In genomic region chr14:34504377-34504776, GRCm38 (mm10) we compare ENCODE assay signal across 28 mouse cellular contexts. TPM values are rescaled to one million over a fixed set of nuclear protein-coding genes. Genes with fewer than 3 reads are reported as not detected.
A peak's percentile ranks its signal among the peaks of the same experiment; 100 is the strongest.
DNase-seq lines count a peak whose midpoint lies in the region; TF ChIP-seq lines count a peak whose summit lies in the region.
"Had no signal": no experiment of that assay in that cellular context is flagged by ENCODE, and none has a peak within 500 bp of the region (broad histone marks: within the 10 kb centered on the region; RNA-seq: fewer than 3 reads in every experiment).

No protein-coding gene starts in this region.

- H3K27me3 ChIP-seq in myocyte (ENCODE audit: control insufficient read depth, insufficient read depth, insufficient read length): no peaks in the 10 kb centered on the region
- H3K27me3 ChIP-seq: limb, embryonic 12.5 days; midbrain, embryonic 12.5 days; Patski had no signal

- peak; percentile 88 for DNase-seq in heart, adult 11 months
- DNase-seq in heart, postnatal 14 days: no peak
- peak; percentile 42 to 70 for DNase-seq in urinary bladder, adult 18-20 months (ENCODE audit: low spot score in 2 of 2)
- DNase-seq in urinary bladder, postnatal 10 days (ENCODE audit: low spot score): no peak
- peak; percentile 56 for DNase-seq in urinary bladder, postnatal 25 days (ENCODE audit: low spot score)
- no peak for DNase-seq in layer of hippocampus, adult 9-11 months
- DNase-seq in thymus, postnatal 4 days: no peak
- DNase-seq: adrenal gland, postnatal 10 days; kidney, postnatal 36 days; spleen, adult 18-20 months had no signal

- H3K4me3 ChIP-seq in myocyte: no peak overlapping the region
- H3K4me3 ChIP-seq: limb, embryonic 12.5 days; liver, embryonic 12.5 days; midbrain, embryonic 12.5 days; neural tube, embryonic 13.5 days had no signal

- peaks cover 25% of the 10 kb centered on the region for H3K79me2 ChIP-seq in myocyte (ENCODE audit: control insufficient read depth, insufficient read depth)

- TF ChIP-seq POLR2A in myocyte (IDR thresholded peaks at IDR 0.05; ENCODE audit: insufficient read length, low read depth): no peak

- intact Hi-C loops in heart, postnatal 14 days (cut with DNase I): no loop called here

- no peak overlapping the region for H3ac ChIP-seq in myocyte (ENCODE audit: control insufficient read depth, insufficient read length)

- peak overlapping the region; percentile 85 for H3K4me2 ChIP-seq in myocyte (ENCODE audit: low read depth)

- H3K36me3 ChIP-seq in myocyte (ENCODE audit: control insufficient read depth, insufficient read depth): no peaks in the 10 kb centered on the region
- H3K36me3 ChIP-seq: limb, embryonic 12.5 days; liver, embryonic 12.5 days; midbrain, embryonic 12.5 days; neural tube, embryonic 13.5 days had no signal

TF ChIP-seq in myocyte, 11 proteins besides CTCF, POLR2A, EP300 and RAD21:
- TF ChIP-seq SRF (IDR thresholded peaks at IDR 0.05; ENCODE audit: control insufficient read depth, insufficient read length, low read depth) (no peak), MYOD1 (IDR thresholded peaks at IDR 0.05; ENCODE audit: control insufficient read depth in 1 of 3, insufficient read length in 2 of 3, low read depth in 2 of 3) (no peak), TCF12 (IDR thresholded peaks at IDR 0.05; ENCODE audit: insufficient read depth, poor library complexity, severe bottlenecking) (no peak), E2F4 (IDR thresholded peaks at IDR 0.05; ENCODE audit: insufficient read depth) (no peak), TCF3 (IDR thresholded peaks at IDR 0.05; ENCODE audit: insufficient read length, low read depth) (no peak), MYOG (IDR thresholded peaks at IDR 0.05; ENCODE audit: control insufficient read depth in 1 of 3, insufficient read depth in 1 of 3, insufficient read length in 2 of 3, low read depth in 2 of 3) (no peak), REST (IDR thresholded peaks at IDR 0.05; ENCODE audit: insufficient read depth, insufficient read length) (no peak), CEBPB (IDR thresholded peaks at IDR 0.05; ENCODE audit: insufficient read depth, poor library complexity, severe bottlenecking) (no peak), USF1 (IDR thresholded peaks at IDR 0.05; ENCODE audit: low read depth) (no peak), POLR2AphosphoS2 (IDR thresholded peaks at IDR 0.05; ENCODE audit: insufficient read length, low read depth) (no peak), MAX (IDR thresholded peaks at IDR 0.05; ENCODE audit: low read depth) (no peak)

RNA-seq across cellular contexts. Expression of gene Bmpr1a, which starts 1.2 kb away (rescaled TPM):
- 10 to 100 TPM; 73.6 to 77.2 TPM for total RNA-seq in heart, postnatal 14 days (2021)
- polyA plus RNA-seq in myocyte (2012; fragmentation: generic; extraction: Trizol): 10.5 TPM

RNA-seq across cellular contexts. Expression of gene 9230112D13Rik, which starts 18.2 kb away (rescaled TPM):
- not detected for total RNA-seq in heart, postnatal 14 days (2021)
- not detected for polyA plus RNA-seq in myocyte (2012; fragmentation: generic; extraction: Trizol)
- total RNA-seq: adrenal gland, postnatal 10 days; common myeloid progenitor, adult 5-6 weeks; gastrocnemius, adult 8-10 months; heart, adult 8-10 months; hematopoietic stem cell, adult 5-6 weeks; layer of hippocampus, postnatal 25 days; left cerebral cortex, postnatal 10 days had no signal
- polyA plus RNA-seq: embryonic facial prominence, embryonic 11.5 days; hindbrain, embryonic 16.5 days; intestine, embryonic 16.5 days; kidney, embryonic 14.5 days; limb, embryonic 12.5 days; liver, embryonic 12.5 days; lung, embryonic 14.5 days; midbrain, embryonic 12.5 days; neural tube, embryonic 13.5 days; Patski; thymus, postnatal 0 days had no signal

Comparison
In these comparisons a context has a peak if more than half of its experiments do, and no peak if none do; other contexts are left out.
1. DNase-seq: peak in heart, adult 11 months (single experiment), urinary bladder, adult 18-20 months (2 of 2) and urinary bladder, postnatal 25 days (single experiment); none in heart, postnatal 14 days (0 of 2), urinary bladder, postnatal 10 days (single experiment), layer of hippocampus, adult 9-11 months (single experiment) and thymus, postnatal 4 days (single experiment).